Mouse (Mus musculus): ENCODE measurements around the gene Carmil1. TPM values are rescaled to one million over a fixed set of nuclear protein-coding genes. Genes with fewer than 3 reads are reported as not detected.

Carmil1 gene
- polyA plus RNA-seq, 1 experiment from 2014 or later, result 16.6 TPM

DNA sequence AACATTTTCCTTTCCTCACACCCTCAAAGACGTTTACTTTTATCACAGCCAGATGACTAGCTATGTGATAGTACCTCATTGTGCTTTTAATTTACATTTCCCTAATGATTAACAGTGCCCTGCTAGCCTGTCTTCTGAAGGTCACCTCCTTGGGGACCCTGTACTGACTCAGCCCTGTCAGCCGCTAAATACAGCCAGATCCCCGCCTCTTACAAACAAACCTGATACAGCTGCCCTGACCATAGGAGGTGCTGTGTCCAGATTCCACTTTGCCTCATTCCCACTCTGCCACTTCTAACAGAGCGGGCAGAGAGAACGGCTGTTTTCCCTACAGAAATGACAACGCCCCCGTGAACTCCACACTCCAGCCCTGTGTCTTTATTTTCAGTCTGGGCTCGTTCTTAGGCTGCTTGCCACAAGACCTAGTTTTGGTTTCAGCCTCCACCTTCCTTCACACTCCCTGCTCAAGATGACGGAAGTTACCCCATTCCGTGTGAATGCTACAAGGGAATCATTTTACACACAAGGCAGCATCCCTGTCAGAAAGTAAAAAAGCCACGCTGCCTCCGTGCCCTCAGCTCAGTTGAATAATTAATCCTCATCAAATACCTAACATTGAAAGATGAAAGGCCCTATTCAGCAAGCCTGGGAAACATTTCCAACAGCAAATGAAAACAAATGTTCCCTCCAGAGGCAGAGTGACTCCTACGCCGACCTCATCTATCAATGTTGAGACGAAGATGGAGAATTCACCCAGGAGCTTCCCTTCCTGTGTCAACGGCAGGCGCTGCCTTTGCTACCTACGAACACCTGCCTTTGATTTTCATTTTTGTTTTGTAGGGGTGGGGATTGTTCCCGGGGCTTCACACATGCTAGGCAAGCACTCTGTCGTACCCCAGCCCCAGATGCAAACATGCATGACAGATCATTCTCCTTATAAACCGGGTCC is 145.0 kb downstream of the Carmil1 start:
- H3K4me3 ChIP-seq (ENCODE audit: low read depth, low read length), result no peak overlapping the region

GRCm38 (mm10) chr13:24132866-24133265 is 147.7 kb downstream of the Carmil1 start:
- Histone ChIP-seq H3K27me3 (ENCODE audit: control insufficient read depth, insufficient read depth, low read length) (no peaks in the 10 kb centered on the region), H3K36me3 (ENCODE audit: control insufficient read depth, insufficient read depth, low read length) (no peaks in the 10 kb centered on the region), H3K9me3 (ENCODE audit: control insufficient read depth, low read length) (no peaks in the 10 kb centered on the region), H3K27ac (ENCODE audit: low read depth, low read length) (no peak overlapping the region), H3K4me2 (no peak overlapping the region), H3K4me1 (ENCODE audit: control insufficient read depth, insufficient read depth, low read length) (no peaks in the 10 kb centered on the region), H3K4me3 (ENCODE audit: low read depth, low read length) (no peak overlapping the region), H3K9ac (ENCODE audit: low read length) (no peak overlapping the region)
- peak; percentile 79 for DNase-seq (ENCODE audit: low spot score, missing footprints)
- 92% methylated on average over 3 of the region's 3 CpGs for WGBS
- ATAC-seq (ENCODE audit: low FRiP score), result no peak

More for the DNA sequence above, 145.0 kb downstream of the Carmil1 start:
- Histone ChIP-seq H3K9ac (ENCODE audit: low read length) (no peak overlapping the region), H3K27ac (ENCODE audit: low read depth, low read length) (no peak overlapping the region), H3K4me1 (ENCODE audit: control insufficient read depth, insufficient read depth, low read length) (no peaks in the 10 kb centered on the region), H3K4me2 (no peak overlapping the region), H3K36me3 (ENCODE audit: control insufficient read depth, insufficient read depth, low read length) (no peaks in the 10 kb centered on the region), H3K9me3 (ENCODE audit: control insufficient read depth, low read length) (no peaks in the 10 kb centered on the region), H3K27me3 (ENCODE audit: control insufficient read depth, insufficient read depth, low read length) (no peaks in the 10 kb centered on the region)
- DNase-seq (ENCODE audit: low spot score, missing footprints) (no peak), ATAC-seq (ENCODE audit: low FRiP score) (no peak; the same call in 1 of the 2 replicates)
- 66% methylated on average over 21 of the region's 21 CpGs for WGBS

GRCm38 (mm10) chr13:24131319-24131718 is 149.3 kb downstream of the Carmil1 start:
- Histone ChIP-seq H3K36me3 (ENCODE audit: control insufficient read depth, insufficient read depth, low read length) (no peaks in the 10 kb centered on the region), H3K27ac (ENCODE audit: low read depth, low read length) (no peak overlapping the region), H3K27me3 (ENCODE audit: control insufficient read depth, insufficient read depth, low read length) (no peaks in the 10 kb centered on the region), H3K4me2 (no peak overlapping the region), H3K9ac (ENCODE audit: low read length) (no peak overlapping the region), H3K4me1 (ENCODE audit: control insufficient read depth, insufficient read depth, low read length) (no peaks in the 10 kb centered on the region), H3K9me3 (ENCODE audit: control insufficient read depth, low read length) (no peaks in the 10 kb centered on the region), H3K4me3 (ENCODE audit: low read depth, low read length) (no peak overlapping the region)
- ATAC-seq (ENCODE audit: low FRiP score) (no peak), DNase-seq (ENCODE audit: low spot score, missing footprints) (no peak)
- 88% methylated on average over 5 of the region's 5 CpGs for WGBS

DNA sequence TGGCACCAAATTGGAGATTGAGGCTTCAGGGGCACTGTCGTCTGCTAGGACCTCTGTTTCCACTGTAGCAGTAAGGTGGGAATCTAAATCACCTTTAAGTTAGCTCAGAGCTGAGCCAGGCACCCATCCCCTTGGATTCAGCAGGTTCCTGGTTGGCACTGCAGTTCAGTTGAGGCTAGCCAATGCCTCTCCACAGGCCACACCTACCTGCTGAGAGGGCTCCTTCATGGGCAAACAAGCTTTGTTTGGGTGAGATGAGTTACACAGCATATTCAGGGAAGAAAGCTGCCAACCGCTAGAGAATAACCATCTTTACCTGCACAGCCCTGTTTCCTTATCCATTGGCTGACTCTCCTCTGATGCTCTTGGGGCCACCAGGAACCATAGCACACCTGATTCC is 149.9 kb downstream of the Carmil1 start:
- Histone ChIP-seq H3K9ac (ENCODE audit: low read length) (no peak overlapping the region), H3K9me3 (ENCODE audit: control insufficient read depth, low read length) (no peaks in the 10 kb centered on the region), H3K27me3 (ENCODE audit: control insufficient read depth, insufficient read depth, low read length) (no peaks in the 10 kb centered on the region), H3K36me3 (ENCODE audit: control insufficient read depth, insufficient read depth, low read length) (no peaks in the 10 kb centered on the region), H3K27ac (ENCODE audit: low read depth, low read length) (no peak overlapping the region), H3K4me2 (no peak overlapping the region), H3K4me1 (ENCODE audit: control insufficient read depth, insufficient read depth, low read length) (no peaks in the 10 kb centered on the region), H3K4me3 (ENCODE audit: low read depth, low read length) (no peak overlapping the region)
- DNase-seq (ENCODE audit: low spot score, missing footprints), result no peak
- WGBS, result 86% methylated on average over 2 of the region's 2 CpGs
- ATAC-seq (ENCODE audit: low FRiP score), result no peak

GRCm38 (mm10) chr13:24128731-24129130 is 151.9 kb downstream of the Carmil1 start:
- ATAC-seq (ENCODE audit: low FRiP score) (no peak), DNase-seq (ENCODE audit: low spot score, missing footprints) (no peak)
- no peak overlapping the region for H3K9ac ChIP-seq (ENCODE audit: low read length)
- WGBS, result 100% methylated on average over 1 of the region's 1 CpGs
- no peak overlapping the region for H3K27ac ChIP-seq (ENCODE audit: low read depth, low read length)
- no peaks in the 10 kb centered on the region for H3K4me1 ChIP-seq (ENCODE audit: control insufficient read depth, insufficient read depth, low read length)
- no peaks in the 10 kb centered on the region for H3K27me3 ChIP-seq (ENCODE audit: control insufficient read depth, insufficient read depth, low read length)
- no peaks in the 10 kb centered on the region for H3K9me3 ChIP-seq (ENCODE audit: control insufficient read depth, low read length)
- no peak overlapping the region for H3K4me2 ChIP-seq
- H3K36me3 ChIP-seq (ENCODE audit: control insufficient read depth, insufficient read depth, low read length), result no peaks in the 10 kb centered on the region
- no peak overlapping the region for H3K4me3 ChIP-seq (ENCODE audit: low read depth, low read length)

DNA sequence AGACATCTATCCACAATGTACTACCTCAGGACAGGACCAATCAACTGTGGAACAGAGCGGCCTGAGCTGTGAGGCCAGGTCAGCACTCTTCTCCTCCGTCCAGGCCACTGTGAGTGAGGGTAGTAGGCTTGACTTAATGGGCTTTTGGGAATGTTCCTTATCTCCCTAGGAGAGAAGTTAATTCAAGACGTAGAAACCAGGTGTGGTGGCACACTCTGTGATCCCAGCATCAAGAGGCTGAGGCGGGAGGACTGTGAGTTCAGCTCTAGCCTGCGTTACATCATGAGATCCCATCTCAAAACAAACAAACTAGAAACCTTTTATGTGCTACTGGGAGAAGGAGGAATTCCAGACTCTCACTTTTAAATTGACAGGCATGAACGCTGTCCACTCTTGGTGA is 154.7 kb downstream of the Carmil1 start:
- H3K4me2 ChIP-seq, result no peak overlapping the region
- DNase-seq (ENCODE audit: low spot score, missing footprints) (no peak), ATAC-seq (ENCODE audit: low FRiP score) (no peak)
- H3K4me1 ChIP-seq (ENCODE audit: control insufficient read depth, insufficient read depth, low read length), result no peaks in the 10 kb centered on the region
- no peak overlapping the region for H3K9ac ChIP-seq (ENCODE audit: low read length)
- H3K9me3 ChIP-seq (ENCODE audit: control insufficient read depth, low read length), result no peaks in the 10 kb centered on the region
- H3K27me3 ChIP-seq (ENCODE audit: control insufficient read depth, insufficient read depth, low read length), result no peaks in the 10 kb centered on the region
- H3K27ac ChIP-seq (ENCODE audit: low read depth, low read length), result no peak overlapping the region
- H3K4me3 ChIP-seq (ENCODE audit: low read depth, low read length), result no peak overlapping the region
- 80% methylated on average over 6 of the region's 6 CpGs for WGBS
- H3K36me3 ChIP-seq (ENCODE audit: control insufficient read depth, insufficient read depth, low read length), result no peaks in the 10 kb centered on the region

GRCm38 (mm10) chr13:24117181-24117812 is 163.3 kb downstream of the Carmil1 start:
- no peak for ATAC-seq (ENCODE audit: low FRiP score)

DNA sequence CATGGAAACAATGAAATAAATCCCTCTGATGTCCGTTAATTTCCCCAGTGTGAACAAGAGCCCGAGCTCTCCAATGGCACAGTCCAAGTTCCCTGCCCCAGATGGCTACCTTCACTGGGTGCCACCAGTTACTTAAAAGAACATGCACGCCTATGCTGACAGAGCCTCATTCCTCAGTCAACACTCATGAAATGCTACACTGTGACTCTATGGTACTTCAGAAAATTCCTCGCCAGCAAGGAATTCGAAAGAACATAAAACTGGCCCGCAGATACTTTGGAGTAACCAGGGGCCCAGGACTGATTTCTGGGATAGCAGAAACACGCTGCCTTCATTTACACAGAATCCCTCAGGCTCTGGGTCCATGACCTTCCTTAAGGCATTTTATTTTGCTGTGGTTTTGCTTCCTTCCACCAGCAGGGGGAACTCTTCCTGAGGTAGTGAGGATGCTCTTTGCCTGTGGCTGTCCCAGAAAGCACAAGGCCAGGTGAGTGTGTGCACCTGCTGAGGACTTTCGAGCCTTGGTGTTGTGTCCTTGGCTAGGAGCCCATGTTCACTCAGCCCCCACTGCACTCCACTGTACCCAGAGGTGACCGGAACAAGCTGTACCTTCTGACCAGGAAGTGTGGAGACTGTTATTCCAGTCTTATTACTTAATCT is 167.8 kb downstream of the Carmil1 start:
- H3K4me2 ChIP-seq, result no peak overlapping the region
- H3K36me3 ChIP-seq (ENCODE audit: control insufficient read depth, insufficient read depth, low read length), result no peaks in the 10 kb centered on the region
- H3K9ac ChIP-seq (ENCODE audit: low read length), result no peak overlapping the region
- H3K4me1 ChIP-seq (ENCODE audit: control insufficient read depth, insufficient read depth, low read length), result no peaks in the 10 kb centered on the region
- ATAC-seq (ENCODE audit: low FRiP score), result 0 out of 2 replicates have a peak, but pooled peaks have one; percentile 52
- H3K4me3 ChIP-seq (ENCODE audit: low read depth, low read length), result no peak overlapping the region
- WGBS, result 74% methylated on average over 9 of the region's 9 CpGs
- peak; percentile 92 for DNase-seq (ENCODE audit: low spot score, missing footprints)
- H3K9me3 ChIP-seq (ENCODE audit: control insufficient read depth, low read length), result no peaks in the 10 kb centered on the region
- H3K27ac ChIP-seq (ENCODE audit: low read depth, low read length), result no peak overlapping the region
- H3K27me3 ChIP-seq (ENCODE audit: control insufficient read depth, insufficient read depth, low read length), result no peaks in the 10 kb centered on the region

More at GRCm38 (mm10) chr13:24117181-24117812, 163.3 kb downstream of the Carmil1 start:
- 84% methylated on average over 7 of the region's 7 CpGs for WGBS
- Histone ChIP-seq H3K4me3 (ENCODE audit: low read depth, low read length) (no peak overlapping the region), H3K9me3 (ENCODE audit: control insufficient read depth, low read length) (no peaks in the 10 kb centered on the region), H3K36me3 (ENCODE audit: control insufficient read depth, insufficient read depth, low read length) (no peaks in the 10 kb centered on the region), H3K4me1 (ENCODE audit: control insufficient read depth, insufficient read depth, low read length) (no peaks in the 10 kb centered on the region), H3K4me2 (no peak overlapping the region), H3K9ac (ENCODE audit: low read length) (no peak overlapping the region), H3K27me3 (ENCODE audit: control insufficient read depth, insufficient read depth, low read length) (no peaks in the 10 kb centered on the region), H3K27ac (ENCODE audit: low read depth, low read length) (no peak overlapping the region)
- no peak for DNase-seq (ENCODE audit: low spot score, missing footprints)

DNA sequence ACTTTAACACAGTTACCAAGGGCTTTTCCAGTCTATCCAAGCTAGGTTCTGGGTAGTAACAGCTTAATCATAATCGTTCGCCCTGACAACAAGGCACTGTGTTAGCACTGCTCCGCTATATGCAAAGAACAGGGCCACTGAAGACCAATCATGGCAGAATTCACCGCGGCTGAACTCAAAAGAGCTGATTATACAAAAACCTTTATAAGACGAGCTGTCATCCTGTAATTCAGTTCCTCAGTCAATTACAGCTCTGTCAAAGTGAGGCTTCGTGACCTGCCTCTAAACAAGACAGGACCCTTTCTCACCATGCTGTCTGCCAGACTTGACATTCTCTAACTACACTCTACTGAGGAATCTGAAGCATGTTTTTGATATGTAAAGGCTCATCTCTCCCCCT is 170.3 kb downstream of the Carmil1 start:
- Histone ChIP-seq H3K9me3 (ENCODE audit: control insufficient read depth, low read length) (no peaks in the 10 kb centered on the region), H3K36me3 (ENCODE audit: control insufficient read depth, insufficient read depth, low read length) (no peaks in the 10 kb centered on the region), H3K4me3 (ENCODE audit: low read depth, low read length) (no peak overlapping the region), H3K4me2 (no peak overlapping the region), H3K4me1 (ENCODE audit: control insufficient read depth, insufficient read depth, low read length) (no peaks in the 10 kb centered on the region), H3K27ac (ENCODE audit: low read depth, low read length) (no peak overlapping the region), H3K27me3 (ENCODE audit: control insufficient read depth, insufficient read depth, low read length) (no peaks in the 10 kb centered on the region), H3K9ac (ENCODE audit: low read length) (no peak overlapping the region)
- DNase-seq (ENCODE audit: low spot score, missing footprints) (no peak), ATAC-seq (ENCODE audit: low FRiP score) (no peak)
- 75% methylated on average over 7 of the region's 7 CpGs for WGBS

All from midbrain, embryonic 11.5 days (tissue).